ENCODE assay signal across 22 mouse cellular contexts in genomic region chr2:79961421-79961820, GRCm38 (mm10).
DNase-seq lines count a peak whose midpoint lies in the region; ATAC-seq lines count a peak whose summit lies in the region.
"Had no signal": no experiment of that assay in that cellular context is flagged by ENCODE, and none has a peak within 500 bp of the region (broad histone marks: within the 10 kb centered on the region; RNA-seq: fewer than 3 reads in every experiment).

No protein-coding gene starts in this region.

- no peak overlapping the region for H3K27ac ChIP-seq in kidney, embryonic 15.5 days
- H3K27ac ChIP-seq in kidney, embryonic 14.5 days (ENCODE audit: low read depth, low read length) = no peak overlapping the region
- H3K27ac ChIP-seq: embryonic facial prominence, embryonic 13.5 days; embryonic facial prominence, embryonic 15.5 days; forebrain, embryonic 10.5 days; forebrain, embryonic 12.5 days had no signal

- ATAC-seq in kidney, embryonic 15.5 days (replicated peaks; ENCODE audit: low FRiP score) = no peak
- no peak for ATAC-seq in kidney, embryonic 14.5 days (ENCODE audit: low FRiP score, low TSS enrichment)
- ATAC-seq: forebrain, embryonic 14.5 days had no signal

- WGBS in kidney, embryonic 15.5 days = 87% methylated on average over 4 of the region's 4 CpGs
- WGBS in kidney, embryonic 14.5 days = 91% methylated on average over 4 of the region's 4 CpGs

- peak; percentile 55 to 57 for DNase-seq in kidney, adult 8-10 months
- peak; percentile 12 for DNase-seq in kidney, postnatal 10 days
- DNase-seq in kidney, adult 18-20 months = no peak
- peak; percentile 54 to 60 for DNase-seq in kidney, postnatal 36 days
- DNase-seq: adrenal gland, adult 2 months; adrenal gland, postnatal 10 days; adrenal gland, postnatal 25 days; cerebellum, adult 11 months; cerebellum, adult 18-20 months; cerebellum, adult 8-10 months; cerebellum, adult 9-11 months; cerebellum, postnatal 14 days; cerebellum, postnatal 36 days; embryo, embryonic 11 days had no signal

- H3K9ac ChIP-seq in kidney, embryonic 15.5 days = no peak overlapping the region
- no peak overlapping the region for H3K9ac ChIP-seq in kidney, embryonic 14.5 days (ENCODE audit: low read depth, low read length)
- H3K9ac ChIP-seq: embryonic facial prominence, embryonic 13.5 days; embryonic facial prominence, embryonic 15.5 days; forebrain, embryonic 12.5 days had no signal

- H3K9me3 ChIP-seq in kidney, embryonic 15.5 days (replicated peaks) = no peaks in the 10 kb centered on the region
- no peaks in the 10 kb centered on the region for H3K9me3 ChIP-seq in kidney, embryonic 14.5 days (ENCODE audit: control insufficient read depth, low read length)
- H3K9me3 ChIP-seq: embryonic facial prominence, embryonic 13.5 days; embryonic facial prominence, embryonic 15.5 days; forebrain, embryonic 10.5 days; forebrain, embryonic 12.5 days had no signal

- no peaks in the 10 kb centered on the region for H3K36me3 ChIP-seq in kidney, embryonic 15.5 days
- no peaks in the 10 kb centered on the region for H3K36me3 ChIP-seq in kidney, embryonic 14.5 days (ENCODE audit: control insufficient read depth, insufficient read depth, low read length)
- H3K36me3 ChIP-seq: embryonic facial prominence, embryonic 13.5 days; embryonic facial prominence, embryonic 15.5 days; forebrain, embryonic 10.5 days; forebrain, embryonic 12.5 days had no signal

- H3K27me3 ChIP-seq in kidney, embryonic 15.5 days = no peaks in the 10 kb centered on the region
- H3K27me3 ChIP-seq in kidney, embryonic 14.5 days (ENCODE audit: control insufficient read depth, insufficient read depth, low read length) = no peaks in the 10 kb centered on the region
- H3K27me3 ChIP-seq: embryonic facial prominence, embryonic 13.5 days; embryonic facial prominence, embryonic 15.5 days; forebrain, embryonic 12.5 days had no signal

- H3K4me3 ChIP-seq in kidney, embryonic 15.5 days (replicated peaks) = no peak overlapping the region
- H3K4me3 ChIP-seq in kidney, embryonic 14.5 days (ENCODE audit: low read length) = no peak overlapping the region
- H3K4me3 ChIP-seq: embryonic facial prominence, embryonic 13.5 days; embryonic facial prominence, embryonic 15.5 days; erythroblast, embryonic 14.5 days; forebrain, embryonic 10.5 days; forebrain, embryonic 12.5 days had no signal

- H3K4me2 ChIP-seq in kidney, embryonic 15.5 days = no peak overlapping the region
- no peak overlapping the region for H3K4me2 ChIP-seq in kidney, embryonic 14.5 days (replicated peaks; ENCODE audit: low read depth, low read length)
- H3K4me2 ChIP-seq: embryonic facial prominence, embryonic 13.5 days; embryonic facial prominence, embryonic 15.5 days; forebrain, embryonic 12.5 days had no signal

- H3K4me1 ChIP-seq in kidney, embryonic 15.5 days = peaks cover 11% of the 10 kb centered on the region
- 0 out of 2 replicates have a peak, but pooled peaks cover 8% of the 10 kb centered on the region for H3K4me1 ChIP-seq in kidney, embryonic 14.5 days (ENCODE audit: control insufficient read depth, insufficient read depth, low read length)
- H3K4me1 ChIP-seq: embryonic facial prominence, embryonic 13.5 days; embryonic facial prominence, embryonic 15.5 days; forebrain, embryonic 12.5 days had no signal
